Mouse (Mus musculus): ENCODE data around the gene Gm42957. TPM values are rescaled to one million over a fixed set of nuclear protein-coding genes. Genes with fewer than 3 reads are reported as not detected.

The Gm42957 gene
- polyA plus RNA-seq, 1 experiment, result 0.01 TPM

DNA sequence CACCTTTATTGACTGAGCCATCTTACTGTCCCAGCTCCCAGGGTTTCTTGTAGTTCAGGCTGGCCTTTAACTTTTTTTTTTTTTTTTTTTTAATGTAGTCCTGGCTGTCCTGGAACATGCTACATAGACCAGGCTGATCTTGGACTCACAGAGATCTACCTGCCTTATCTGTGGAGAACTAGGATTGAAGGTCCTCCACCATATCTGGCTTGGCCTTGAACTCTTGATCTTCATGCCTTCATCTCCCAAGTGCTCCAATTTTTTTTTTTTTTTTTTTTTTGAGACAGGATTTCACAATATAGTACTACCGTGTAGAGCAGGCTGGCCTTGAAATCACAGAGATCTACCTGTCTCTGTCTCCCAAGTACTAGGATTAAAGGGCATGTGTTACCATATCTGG, 58.3 kb downstream of the Gm42957 start:
- Histone ChIP-seq H3K36me3 (ENCODE audit: control insufficient read depth, insufficient read depth) (no peaks in the 10 kb centered on the region), H3ac (ENCODE audit: control insufficient read depth, insufficient read length, low read depth) (no peak overlapping the region), H3K4me3 (ENCODE audit: insufficient read depth, poor library complexity, severe bottlenecking) (no peak overlapping the region), H3K27me3 (ENCODE audit: control insufficient read depth, insufficient read depth, insufficient read length) (no peaks in the 10 kb centered on the region), H3K79me2 (ENCODE audit: control insufficient read depth, insufficient read depth) (peaks cover 12% of the 10 kb centered on the region), H3K79me3 (ENCODE audit: low read depth) (peaks cover 8% of the 10 kb centered on the region)
- no peak for TF ChIP-seq USF1 (IDR thresholded peaks at IDR 0.05; ENCODE audit: low read depth)
- TF ChIP-seq MYOG (IDR thresholded peaks at IDR 0.05; ENCODE audit: control insufficient read depth, extremely low read depth, insufficient read length), result no peak
- no peak for TF ChIP-seq MAX (IDR thresholded peaks at IDR 0.05)
- TF ChIP-seq CTCF (IDR thresholded peaks at IDR 0.05; ENCODE audit: control insufficient read depth, insufficient read depth, insufficient read length), result no peak
- TF ChIP-seq CEBPB (IDR thresholded peaks at IDR 0.05; ENCODE audit: low read depth), result no peak
- TF ChIP-seq FOSL1 (IDR thresholded peaks at IDR 0.05; ENCODE audit: insufficient read depth, low read length, poor library complexity, severe bottlenecking), result no peak
- no peak for TF ChIP-seq MYOD1 (IDR thresholded peaks at IDR 0.05; ENCODE audit: control insufficient read depth, insufficient read length, low read depth)

DNA sequence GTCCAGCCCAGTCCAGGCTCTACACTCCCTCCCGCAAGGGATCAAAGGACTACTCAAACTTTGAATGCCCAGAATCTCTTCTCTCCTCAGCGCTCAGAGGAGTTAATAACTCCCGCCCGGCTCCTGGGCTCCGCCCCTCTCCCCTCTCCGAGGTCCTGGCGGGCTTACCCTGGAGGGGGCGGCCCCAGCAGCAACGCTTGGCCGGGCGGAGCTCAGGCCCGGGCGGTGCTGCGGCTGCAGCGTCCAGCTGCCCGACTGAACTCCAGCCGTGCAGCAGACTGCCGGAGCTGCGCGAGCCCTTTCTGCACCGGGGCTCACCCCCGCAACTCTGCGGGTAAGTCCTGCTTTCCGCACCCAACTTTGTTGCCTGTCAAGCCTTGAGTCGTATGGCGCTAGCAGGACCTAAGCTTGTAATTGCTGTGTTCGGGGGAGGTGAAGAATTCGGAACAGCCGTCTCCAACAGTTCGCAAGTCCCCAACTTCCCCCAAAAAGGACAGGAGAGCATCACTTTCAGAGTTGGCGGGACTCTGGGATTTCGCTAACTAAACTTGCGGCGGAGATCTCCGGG, 61.0 kb downstream of the Gm42957 start, which contains the start of gene Pias3:
Pias3 (plus strand) TSS at position 187 of the 568 bp plus-strand sequence.
- H3K79me3 ChIP-seq (ENCODE audit: low read depth), result peaks cover 8% of the 10 kb centered on the region
- no peaks in the 10 kb centered on the region for H3K27me3 ChIP-seq (ENCODE audit: control insufficient read depth, insufficient read depth, insufficient read length)
- TF ChIP-seq CEBPB (IDR thresholded peaks at IDR 0.05; ENCODE audit: low read depth) (no peak), MYOD1 (IDR thresholded peaks at IDR 0.05; ENCODE audit: control insufficient read depth, insufficient read length, low read depth) (no peak), MAX (IDR thresholded peaks at IDR 0.05) (no peak), MYOG (IDR thresholded peaks at IDR 0.05; ENCODE audit: control insufficient read depth, extremely low read depth, insufficient read length) (no peak), CTCF (IDR thresholded peaks at IDR 0.05; ENCODE audit: control insufficient read depth, insufficient read depth, insufficient read length) (no peak), FOSL1 (IDR thresholded peaks at IDR 0.05; ENCODE audit: insufficient read depth, low read length, poor library complexity, severe bottlenecking) (no peak), USF1 (IDR thresholded peaks at IDR 0.05; ENCODE audit: low read depth) (no peak)
- H3K4me3 ChIP-seq (ENCODE audit: insufficient read depth, poor library complexity, severe bottlenecking), result peak within 1 kb of the TSS; percentile 83
- H3K79me2 ChIP-seq (ENCODE audit: control insufficient read depth, insufficient read depth), result peaks cover 16% of the 10 kb centered on the region
- peaks cover 12% of the 10 kb centered on the region for H3K36me3 ChIP-seq (ENCODE audit: control insufficient read depth, insufficient read depth)
- peak within 1 kb of the TSS; percentile 99 for H3ac ChIP-seq (ENCODE audit: control insufficient read depth, insufficient read length, low read depth)

DNA sequence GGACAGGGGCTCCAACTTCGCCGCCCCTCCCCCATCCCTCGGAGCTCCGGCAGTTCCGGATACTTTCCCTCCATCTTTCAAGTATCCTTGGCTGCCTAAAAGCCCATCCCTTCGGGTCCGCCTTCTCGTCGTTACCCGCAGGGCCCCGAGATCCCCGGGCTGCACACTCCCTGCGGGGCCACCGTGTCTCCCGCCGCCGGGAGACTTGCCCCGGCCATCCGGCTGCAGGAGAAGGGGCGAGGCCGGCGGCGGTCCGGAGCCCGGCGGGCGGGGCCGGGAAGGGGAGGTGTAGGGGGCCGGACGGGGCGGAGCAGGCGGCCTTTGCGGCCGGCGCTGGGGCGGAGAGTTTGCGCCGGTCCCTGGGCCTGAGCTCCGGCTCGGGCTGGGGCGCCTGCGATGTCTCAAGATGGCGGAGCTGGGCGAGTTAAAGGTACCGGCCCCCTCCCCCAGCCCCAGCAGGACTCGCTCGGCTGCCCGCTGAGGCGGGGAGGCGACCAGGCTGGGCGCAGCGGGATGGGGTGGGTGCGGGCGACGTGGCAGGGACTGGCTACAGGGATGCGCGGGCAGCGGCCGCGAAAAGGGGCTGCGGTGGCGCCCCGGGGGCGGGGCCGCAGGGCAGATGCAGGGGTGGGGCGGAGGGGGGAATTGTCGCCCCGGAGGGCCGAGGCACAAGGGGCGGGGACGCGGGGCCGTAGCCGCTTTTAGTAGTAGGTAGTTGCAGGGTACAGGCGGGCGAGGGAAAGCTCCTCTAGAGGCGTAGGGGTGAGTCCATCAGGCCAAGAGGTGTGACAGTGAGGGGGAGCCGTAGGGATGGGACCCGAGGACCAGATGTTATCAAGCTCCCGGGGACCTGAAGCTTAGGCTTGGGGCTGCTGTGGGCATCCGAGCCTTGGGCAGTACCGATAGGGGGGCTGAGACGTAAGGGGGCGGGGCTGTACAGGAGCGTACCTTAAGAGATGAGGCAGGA, 61.8 kb downstream of the Gm42957 start:
- Histone ChIP-seq H3K4me3 (ENCODE audit: insufficient read depth, poor library complexity, severe bottlenecking) (peak overlapping the region; percentile 83), H3K27me3 (ENCODE audit: control insufficient read depth, insufficient read depth, insufficient read length) (no peaks in the 10 kb centered on the region), H3K36me3 (ENCODE audit: control insufficient read depth, insufficient read depth) (peaks cover 20% of the 10 kb centered on the region), H3K79me3 (ENCODE audit: low read depth) (peaks cover 8% of the 10 kb centered on the region), H3K79me2 (ENCODE audit: control insufficient read depth, insufficient read depth) (peaks cover 16% of the 10 kb centered on the region), H3ac (ENCODE audit: control insufficient read depth, insufficient read length, low read depth) (peak overlapping the region; percentile 99)
- no peak for TF ChIP-seq CEBPB (IDR thresholded peaks at IDR 0.05; ENCODE audit: low read depth)
- no peak for TF ChIP-seq USF1 (IDR thresholded peaks at IDR 0.05; ENCODE audit: low read depth)
- no peak for TF ChIP-seq MAX (IDR thresholded peaks at IDR 0.05)
- no peak for TF ChIP-seq CTCF (IDR thresholded peaks at IDR 0.05; ENCODE audit: control insufficient read depth, insufficient read depth, insufficient read length)
- no peak for TF ChIP-seq FOSL1 (IDR thresholded peaks at IDR 0.05; ENCODE audit: insufficient read depth, low read length, poor library complexity, severe bottlenecking)
- TF ChIP-seq MYOD1 (IDR thresholded peaks at IDR 0.05; ENCODE audit: control insufficient read depth, insufficient read length, low read depth), result no peak
- no peak for TF ChIP-seq MYOG (IDR thresholded peaks at IDR 0.05; ENCODE audit: control insufficient read depth, extremely low read depth, insufficient read length)

DNA sequence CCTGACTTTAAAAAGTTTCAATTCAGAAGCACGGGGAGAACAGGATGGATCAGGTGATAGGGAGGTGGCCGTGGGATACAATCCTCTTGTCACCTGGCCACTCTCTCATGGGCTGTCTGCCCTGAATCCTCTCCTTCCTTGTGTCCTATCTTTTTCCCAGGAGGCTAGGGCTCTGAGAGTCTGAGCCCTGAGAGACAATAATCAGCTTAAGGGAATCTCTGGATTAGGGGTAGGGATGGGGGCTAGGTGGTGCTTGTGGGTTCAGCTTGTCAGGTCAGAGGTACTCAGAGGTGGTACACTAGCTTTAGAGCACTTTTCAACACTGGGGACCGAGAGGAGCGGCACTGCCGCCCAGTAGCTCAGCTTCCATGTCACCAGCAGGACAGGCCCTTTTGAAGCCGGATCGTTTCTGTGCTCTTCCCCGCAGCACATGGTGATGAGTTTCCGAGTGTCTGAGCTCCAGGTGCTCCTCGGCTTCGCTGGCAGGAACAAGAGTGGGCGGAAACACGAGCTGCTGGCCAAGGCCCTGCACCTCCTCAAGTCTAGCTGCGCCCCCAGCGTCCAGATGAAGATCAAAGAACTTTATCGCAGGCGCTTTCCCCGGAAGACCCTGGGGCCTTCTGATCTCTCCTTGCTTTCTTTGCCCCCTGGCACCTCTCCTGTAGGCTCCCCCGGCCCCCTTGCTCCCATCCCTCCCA, 63.9 kb downstream of the Gm42957 start:
- H3K4me3 ChIP-seq (ENCODE audit: insufficient read depth, poor library complexity, severe bottlenecking), result no peak overlapping the region
- peaks cover 8% of the 10 kb centered on the region for H3K79me3 ChIP-seq (ENCODE audit: low read depth)
- H3K79me2 ChIP-seq (ENCODE audit: control insufficient read depth, insufficient read depth), result peaks cover 16% of the 10 kb centered on the region
- H3K27me3 ChIP-seq (ENCODE audit: control insufficient read depth, insufficient read depth, insufficient read length), result no peaks in the 10 kb centered on the region
- no peak overlapping the region for H3ac ChIP-seq (ENCODE audit: control insufficient read depth, insufficient read length, low read depth)
- no peak for TF ChIP-seq USF1 (IDR thresholded peaks at IDR 0.05; ENCODE audit: low read depth)
- no peak for TF ChIP-seq MYOG (IDR thresholded peaks at IDR 0.05; ENCODE audit: control insufficient read depth, extremely low read depth, insufficient read length)
- TF ChIP-seq MAX (IDR thresholded peaks at IDR 0.05), result no peak
- TF ChIP-seq CTCF (IDR thresholded peaks at IDR 0.05; ENCODE audit: control insufficient read depth, insufficient read depth, insufficient read length), result no peak
- TF ChIP-seq FOSL1 (IDR thresholded peaks at IDR 0.05; ENCODE audit: insufficient read depth, low read length, poor library complexity, severe bottlenecking), result no peak
- no peak for TF ChIP-seq MYOD1 (IDR thresholded peaks at IDR 0.05; ENCODE audit: control insufficient read depth, insufficient read length, low read depth)
- TF ChIP-seq CEBPB (IDR thresholded peaks at IDR 0.05; ENCODE audit: low read depth), result no peak
- peaks cover 38% of the 10 kb centered on the region for H3K36me3 ChIP-seq (ENCODE audit: control insufficient read depth, insufficient read depth)

DNA sequence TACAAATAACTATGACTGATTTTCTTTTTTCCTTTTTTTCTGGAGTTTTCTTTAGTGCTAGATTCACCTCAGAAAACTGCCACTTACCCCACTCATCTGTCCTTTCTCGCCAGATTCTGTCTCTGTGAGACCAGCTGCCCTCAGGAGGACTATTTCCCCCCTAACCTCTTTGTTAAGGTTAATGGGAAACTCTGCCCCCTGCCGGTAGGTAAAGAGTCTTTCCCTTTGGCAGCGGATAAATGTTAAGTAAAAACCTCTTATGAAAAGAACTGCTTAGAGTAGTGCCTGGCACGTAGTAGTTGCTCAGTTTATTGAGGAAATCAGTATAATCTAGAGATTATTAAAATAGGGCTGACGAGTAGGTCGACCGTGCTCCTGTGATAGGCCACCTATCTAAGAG, 65.1 kb downstream of the Gm42957 start:
- TF ChIP-seq CEBPB (IDR thresholded peaks at IDR 0.05; ENCODE audit: low read depth) (no peak), MYOG (IDR thresholded peaks at IDR 0.05; ENCODE audit: control insufficient read depth, extremely low read depth, insufficient read length) (no peak), MYOD1 (IDR thresholded peaks at IDR 0.05; ENCODE audit: control insufficient read depth, insufficient read length, low read depth) (no peak), CTCF (IDR thresholded peaks at IDR 0.05; ENCODE audit: control insufficient read depth, insufficient read depth, insufficient read length) (no peak), FOSL1 (IDR thresholded peaks at IDR 0.05; ENCODE audit: insufficient read depth, low read length, poor library complexity, severe bottlenecking) (no peak), MAX (IDR thresholded peaks at IDR 0.05) (no peak), USF1 (IDR thresholded peaks at IDR 0.05; ENCODE audit: low read depth) (no peak)
- H3K79me2 ChIP-seq (ENCODE audit: control insufficient read depth, insufficient read depth), result peaks cover 16% of the 10 kb centered on the region
- H3K4me3 ChIP-seq (ENCODE audit: insufficient read depth, poor library complexity, severe bottlenecking), result no peak overlapping the region
- no peak overlapping the region for H3ac ChIP-seq (ENCODE audit: control insufficient read depth, insufficient read length, low read depth)
- H3K79me3 ChIP-seq (ENCODE audit: low read depth), result peaks cover 8% of the 10 kb centered on the region
- H3K27me3 ChIP-seq (ENCODE audit: control insufficient read depth, insufficient read depth, insufficient read length), result no peaks in the 10 kb centered on the region
- H3K36me3 ChIP-seq (ENCODE audit: control insufficient read depth, insufficient read depth), result peaks cover 49% of the 10 kb centered on the region
